Mouse (Mus musculus): ENCODE measurements at regions not wholly inside any gene's neighbourhood (a gene's known extent, or its start where the extent isn't known, plus 50 kb on each side); places are given as distances from the start of the nearest gene placed in this dataset.

DNA sequence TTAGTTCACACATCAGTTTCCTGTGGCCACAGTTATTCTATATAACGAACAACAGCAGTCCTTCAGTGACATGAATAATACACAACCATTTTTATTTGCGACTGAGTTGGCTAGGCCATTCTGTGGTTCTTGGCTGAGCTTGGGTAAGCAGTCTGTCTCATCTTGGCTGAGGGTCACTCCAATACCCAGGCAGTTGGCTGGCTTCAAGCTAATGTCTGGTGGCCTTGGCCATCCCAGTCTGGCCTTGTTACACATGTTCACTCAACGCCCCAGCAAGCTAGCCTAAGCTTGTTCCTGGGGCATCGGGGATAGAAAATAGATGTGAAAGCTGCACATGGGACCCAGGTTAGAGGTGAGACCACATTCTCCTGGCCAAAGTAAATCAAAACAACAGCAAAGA lies 175.5 kb upstream of the Serpine2 start:
- 72% methylated on average over 4 of the region's 4 CpGs for WGBS (ENCODE audit: insufficient replicate concordance)
- ATAC-seq (ENCODE audit: insufficient read depth): no peak

DNA sequence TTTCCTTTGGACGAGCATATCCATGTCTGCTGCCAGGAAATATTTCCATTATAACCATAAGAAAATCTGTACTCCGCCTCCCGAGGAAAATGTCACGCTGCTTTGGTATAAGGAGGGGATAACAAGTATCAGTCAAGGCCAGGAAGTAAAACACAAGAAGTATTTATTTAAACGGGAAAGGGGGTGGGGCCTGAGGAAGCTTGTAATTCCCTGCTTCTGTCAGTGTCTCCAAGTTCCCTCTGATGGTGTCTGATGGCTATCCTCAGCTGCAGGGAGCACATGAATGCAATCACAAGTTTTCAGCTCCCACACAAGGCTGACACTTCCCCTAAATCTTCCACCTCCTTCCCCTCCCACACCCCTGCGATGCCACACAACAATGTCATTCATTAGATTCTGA lies 172.5 kb upstream of the Serpine2 start:
- no peak for DNase-seq (ENCODE audit: low read depth in 3 of 3, low spot score in 3 of 3)
- H3K4me3 ChIP-seq (ENCODE audit: insufficient read depth in 1 of 2, low read depth in 2 of 2, low read length in 2 of 2): no peak overlapping the region

More for the DNA sequence above, 175.5 kb upstream of the Serpine2 start:
- H3K9me3 ChIP-seq (ENCODE audit: control insufficient read depth, low read length): no peaks in the 10 kb centered on the region
- peaks cover 19 to 22% of the 10 kb centered on the region in 2 experiments for H3K4me1 ChIP-seq (replicated peaks; ENCODE audit: control insufficient read depth in 2 of 2, insufficient read depth in 2 of 2, low read length in 1 of 2)
- H3K4me2 ChIP-seq (ENCODE audit: low read depth): no peak overlapping the region
- no peak for TF ChIP-seq CTCF (IDR thresholded peaks at IDR 0.05; ENCODE audit: low read depth)
- TF ChIP-seq EP300 (IDR thresholded peaks at IDR 0.05; ENCODE audit: low read depth): no peak
- no peaks in the 10 kb centered on the region for H3K36me3 ChIP-seq (replicated peaks; ENCODE audit: control insufficient read depth, insufficient read depth, low read depth)
- no peaks in the 10 kb centered on the region for H3K27me3 ChIP-seq (ENCODE audit: control insufficient read depth, insufficient read depth, low read length)
- DNase-seq (ENCODE audit: low read depth in 3 of 3, low spot score in 3 of 3): no peak
- H3K27ac ChIP-seq: no peak overlapping the region
- H3K4me3 ChIP-seq (ENCODE audit: insufficient read depth in 1 of 2, low read depth in 2 of 2, low read length in 2 of 2): no peak overlapping the region
- no peak overlapping the region for H3K9ac ChIP-seq (replicated peaks)

DNA sequence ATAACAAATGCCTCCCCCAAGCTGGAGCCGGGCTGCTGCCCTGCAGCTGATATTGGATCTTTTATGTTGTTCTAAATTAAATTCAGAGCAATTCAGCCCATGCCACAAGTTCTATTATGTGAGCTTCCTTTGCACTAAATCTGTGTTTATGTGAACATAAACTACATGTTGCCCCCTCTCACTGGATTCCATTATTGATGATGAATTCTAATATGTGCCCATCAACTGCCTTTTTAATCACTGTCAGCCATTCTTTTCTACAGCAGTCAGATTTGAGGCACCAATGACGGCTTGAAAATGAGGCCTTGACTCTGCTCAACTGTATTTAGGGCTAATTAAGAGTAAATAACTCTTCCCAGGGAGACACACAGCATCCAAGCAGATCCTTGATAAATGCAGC lies 172.1 kb upstream of the Serpine2 start:
- H3K36me3 ChIP-seq (replicated peaks; ENCODE audit: control insufficient read depth, insufficient read depth, low read depth): no peaks in the 10 kb centered on the region
- no peak overlapping the region for H3K4me3 ChIP-seq (ENCODE audit: insufficient read depth in 1 of 2, low read depth in 2 of 2, low read length in 2 of 2)
- ATAC-seq (ENCODE audit: insufficient read depth) (no peak), DNase-seq (ENCODE audit: low read depth in 3 of 3, low spot score in 3 of 3) (no peak)
- H3K4me2 ChIP-seq (ENCODE audit: low read depth): no peak overlapping the region
- H3K9ac ChIP-seq (replicated peaks): no peak overlapping the region
- no peaks in the 10 kb centered on the region for H3K27me3 ChIP-seq (ENCODE audit: control insufficient read depth, insufficient read depth, low read length)
- 48% methylated on average over 2 of the region's 2 CpGs for WGBS (ENCODE audit: insufficient replicate concordance)
- no peaks in the 10 kb centered on the region for H3K9me3 ChIP-seq (ENCODE audit: control insufficient read depth, low read length)
- peak overlapping the region; percentile 13; the same call in 1 of the 2 replicates for H3K27ac ChIP-seq
- H3K4me1 ChIP-seq (replicated peaks; ENCODE audit: control insufficient read depth in 2 of 2, insufficient read depth in 2 of 2, low read length in 1 of 2): peaks cover 45 to 50% of the 10 kb centered on the region in 2 experiments
- TF ChIP-seq EP300 (IDR thresholded peaks at IDR 0.05; ENCODE audit: low read depth) (no peak), CTCF (IDR thresholded peaks at IDR 0.05; ENCODE audit: low read depth) (no peak)

More for the DNA sequence above, 172.5 kb upstream of the Serpine2 start:
- Histone ChIP-seq H3K27ac (no peak overlapping the region), H3K4me2 (ENCODE audit: low read depth) (no peak overlapping the region), H3K9ac (replicated peaks) (no peak overlapping the region), H3K36me3 (replicated peaks; ENCODE audit: control insufficient read depth, insufficient read depth, low read depth) (no peaks in the 10 kb centered on the region), H3K4me1 (replicated peaks; ENCODE audit: control insufficient read depth in 2 of 2, insufficient read depth in 2 of 2, low read length in 1 of 2) (peaks cover 42 to 47% of the 10 kb centered on the region in 2 experiments), H3K27me3 (ENCODE audit: control insufficient read depth, insufficient read depth, low read length) (no peaks in the 10 kb centered on the region), H3K9me3 (ENCODE audit: control insufficient read depth, low read length) (no peaks in the 10 kb centered on the region)
- no peak for ATAC-seq (ENCODE audit: insufficient read depth)
- no peak for TF ChIP-seq EP300 (IDR thresholded peaks at IDR 0.05; ENCODE audit: low read depth)
- no peak for TF ChIP-seq CTCF (IDR thresholded peaks at IDR 0.05; ENCODE audit: low read depth)
- WGBS (ENCODE audit: insufficient replicate concordance): 43% methylated on average over 6 of the region's 6 CpGs

DNA sequence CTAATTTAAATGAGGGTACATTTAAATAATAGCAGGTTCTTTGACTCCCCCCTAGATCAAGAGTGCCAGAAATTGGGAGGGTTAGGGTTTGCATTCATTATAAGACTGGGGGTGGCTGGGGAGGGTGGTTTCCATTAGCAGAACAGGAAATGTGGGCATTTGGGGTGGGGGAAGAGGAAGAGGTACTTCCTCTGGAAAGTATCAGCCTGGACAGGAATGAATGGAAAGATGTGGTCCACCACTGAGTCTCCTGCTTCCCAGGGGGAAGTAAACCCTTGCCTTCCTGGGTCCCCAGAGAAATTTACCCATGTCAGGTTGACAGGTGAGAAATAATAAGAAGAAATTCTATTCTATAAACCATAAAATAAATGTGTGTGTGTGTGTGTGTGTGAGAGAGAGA lies 171.5 kb upstream of the Serpine2 start:
- ATAC-seq (ENCODE audit: insufficient read depth) (no peak), DNase-seq (ENCODE audit: low read depth in 3 of 3, low spot score in 3 of 3) (no peak)
- H3K9ac ChIP-seq (replicated peaks): peak overlapping the region; percentile 20; the same call in 1 of the 2 replicates
- H3K27me3 ChIP-seq (ENCODE audit: control insufficient read depth, insufficient read depth, low read length): no peaks in the 10 kb centered on the region
- no peaks in the 10 kb centered on the region for H3K9me3 ChIP-seq (ENCODE audit: control insufficient read depth, low read length)
- H3K4me3 ChIP-seq (ENCODE audit: insufficient read depth in 1 of 2, low read depth in 2 of 2, low read length in 2 of 2): no peak overlapping the region
- TF ChIP-seq CTCF (IDR thresholded peaks at IDR 0.05; ENCODE audit: low read depth): no peak
- H3K4me2 ChIP-seq (ENCODE audit: low read depth): 0 out of 2 replicates have a peak overlapping the region, but pooled peaks have one; percentile 9
- H3K36me3 ChIP-seq (replicated peaks; ENCODE audit: control insufficient read depth, insufficient read depth, low read depth): no peaks in the 10 kb centered on the region
- peak overlapping the region; percentile 28 for H3K27ac ChIP-seq
- peaks cover 45 to 50% of the 10 kb centered on the region in 2 experiments for H3K4me1 ChIP-seq (replicated peaks; ENCODE audit: control insufficient read depth in 2 of 2, insufficient read depth in 2 of 2, low read length in 1 of 2)

DNA sequence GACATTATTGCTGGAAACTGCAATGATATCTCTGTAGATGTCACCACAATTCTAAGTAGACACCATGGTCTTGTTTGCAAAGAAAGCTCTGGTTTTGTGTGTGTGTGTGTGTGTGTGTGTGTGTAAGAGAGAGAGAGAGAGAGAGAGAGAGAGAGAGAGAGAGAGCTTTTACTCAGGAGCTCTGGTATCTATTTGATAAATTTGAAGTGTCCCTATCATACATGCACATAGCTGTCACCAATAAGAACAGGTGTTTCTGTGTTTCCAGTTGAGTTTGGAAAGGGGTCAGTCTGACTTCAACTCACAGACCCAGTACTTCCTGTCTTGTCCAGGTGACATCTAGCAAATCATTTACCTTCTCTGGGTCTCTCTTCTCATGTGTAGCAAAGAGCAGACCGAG lies 169.7 kb upstream of the Serpine2 start:
- H3K4me2 ChIP-seq (ENCODE audit: low read depth): peak overlapping the region; percentile 81
- DNase-seq (ENCODE audit: low read depth in 3 of 3, low spot score in 3 of 3) (peak in 1 of 3 experiments; percentile 25), ATAC-seq (ENCODE audit: insufficient read depth) (peak; percentile 74)
- WGBS (ENCODE audit: insufficient replicate concordance): 73% methylated on average over 1 of the region's 1 CpGs
- no peaks in the 10 kb centered on the region for H3K27me3 ChIP-seq (ENCODE audit: control insufficient read depth, insufficient read depth, low read length)
- peaks cover 50 to 55% of the 10 kb centered on the region in 2 experiments for H3K4me1 ChIP-seq (replicated peaks; ENCODE audit: control insufficient read depth in 2 of 2, insufficient read depth in 2 of 2, low read length in 1 of 2)
- H3K36me3 ChIP-seq (replicated peaks; ENCODE audit: control insufficient read depth, insufficient read depth, low read depth): no peaks in the 10 kb centered on the region
- peak overlapping the region; percentile 41 to 43 for H3K4me3 ChIP-seq (ENCODE audit: insufficient read depth in 1 of 2, low read depth in 2 of 2, low read length in 2 of 2)
- H3K9me3 ChIP-seq (ENCODE audit: control insufficient read depth, low read length): no peaks in the 10 kb centered on the region
- H3K9ac ChIP-seq (replicated peaks): peak overlapping the region; percentile 52
- H3K27ac ChIP-seq: peak overlapping the region; percentile 95
- TF ChIP-seq CTCF (IDR thresholded peaks at IDR 0.05; ENCODE audit: low read depth) (no peak), EP300 (IDR thresholded peaks at IDR 0.05; ENCODE audit: low read depth) (no peak)

All from liver, embryonic 14.5 days (tissue).